Mouse (Mus musculus): ENCODE data around the gene Gm17268.

The Gm17268 gene

DNA sequence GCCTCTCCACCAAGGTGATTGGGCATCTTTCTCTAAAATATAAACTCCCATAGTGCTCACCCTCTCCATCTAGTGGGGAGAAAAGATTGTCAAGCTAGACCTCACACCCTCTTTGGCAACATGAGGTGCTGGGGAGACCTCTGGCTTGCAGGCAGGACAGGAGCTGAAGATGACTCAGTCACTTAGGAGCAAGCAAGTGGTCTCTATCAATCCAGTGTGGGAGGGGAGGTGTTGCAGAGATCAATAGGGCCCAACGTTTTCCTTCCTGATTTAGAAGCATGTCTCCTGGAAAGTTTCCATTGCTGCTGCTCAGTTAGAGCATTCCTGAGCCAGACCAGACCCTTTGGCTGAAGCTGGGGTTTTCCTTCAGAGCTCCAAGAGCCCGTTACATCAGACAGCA lies at the start of gene Gm17268:
Gene Gm17268, minus strand, starts transcription at position 28 of the 400 bp plus-strand sequence.
- peak; percentile 91 for DNase-seq

DNA sequence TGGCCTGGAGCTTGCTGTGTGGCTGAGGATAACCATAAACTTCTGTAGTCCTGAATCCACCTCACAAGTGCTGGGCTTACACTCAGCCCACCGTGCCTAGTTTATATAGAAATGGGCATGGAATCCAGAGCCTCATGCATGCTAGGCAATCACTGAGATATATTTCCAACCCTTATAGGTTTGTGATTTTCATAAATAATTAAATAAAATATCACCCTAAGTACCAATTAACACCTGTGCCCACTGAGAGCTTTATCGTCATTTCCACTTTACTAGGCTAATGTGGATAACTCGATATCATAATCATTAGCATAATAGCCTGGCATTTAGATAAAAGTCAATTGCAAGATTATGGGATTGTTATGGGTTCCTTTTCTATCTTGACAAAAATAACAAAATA lies 46.0 kb upstream of the Gm17268 start:
- no peak for DNase-seq

DNA sequence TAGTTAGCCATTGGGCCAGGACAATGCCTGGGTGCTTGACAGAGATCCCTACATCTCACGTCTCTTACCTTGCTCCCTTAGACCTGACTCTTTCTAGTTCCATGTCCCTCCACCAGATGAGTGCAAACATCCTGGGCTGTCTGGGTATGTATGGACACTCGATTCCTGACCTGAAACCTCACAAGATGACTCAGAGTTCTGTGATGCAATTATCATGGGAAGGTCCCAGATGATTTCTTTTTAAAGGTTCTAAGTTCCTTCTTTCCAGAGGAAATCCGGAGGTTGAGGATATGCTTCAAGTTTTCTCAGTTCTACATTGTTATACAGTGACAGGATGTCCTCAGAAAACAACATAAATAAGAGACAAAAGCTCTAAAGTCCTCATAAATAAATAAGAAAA lies 42.5 kb upstream of the Gm17268 start:
- peak; percentile 86 for DNase-seq

DNA sequence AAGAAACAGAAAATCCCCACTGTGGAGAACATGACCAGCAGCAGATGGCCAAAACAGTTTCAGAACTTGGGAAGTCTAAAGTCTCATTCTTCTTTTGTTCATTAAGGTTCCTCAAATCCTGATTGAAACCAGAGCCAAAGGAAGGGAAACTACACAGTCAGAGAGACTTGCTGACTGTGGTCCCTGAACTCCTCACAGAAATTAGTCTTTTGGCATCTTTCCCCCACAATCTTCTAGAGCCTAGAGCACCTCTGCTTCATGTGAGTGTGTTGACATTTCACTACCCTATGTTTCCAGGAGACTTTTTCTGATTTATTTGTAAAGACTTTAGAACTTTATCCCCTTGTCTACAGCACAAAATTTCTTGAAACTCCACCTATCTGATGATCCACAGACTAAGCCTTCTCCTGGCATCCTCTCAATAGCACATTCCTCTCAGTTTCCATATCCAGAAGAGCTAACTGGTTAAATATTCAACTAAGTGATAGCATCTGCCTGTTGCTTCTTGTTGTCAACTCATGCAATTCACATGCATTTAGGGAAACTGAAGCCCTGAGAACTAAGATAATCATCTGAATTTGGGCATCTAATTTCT lies 39.9 kb upstream of the Gm17268 start:
- peak; percentile 76 for DNase-seq

DNA sequence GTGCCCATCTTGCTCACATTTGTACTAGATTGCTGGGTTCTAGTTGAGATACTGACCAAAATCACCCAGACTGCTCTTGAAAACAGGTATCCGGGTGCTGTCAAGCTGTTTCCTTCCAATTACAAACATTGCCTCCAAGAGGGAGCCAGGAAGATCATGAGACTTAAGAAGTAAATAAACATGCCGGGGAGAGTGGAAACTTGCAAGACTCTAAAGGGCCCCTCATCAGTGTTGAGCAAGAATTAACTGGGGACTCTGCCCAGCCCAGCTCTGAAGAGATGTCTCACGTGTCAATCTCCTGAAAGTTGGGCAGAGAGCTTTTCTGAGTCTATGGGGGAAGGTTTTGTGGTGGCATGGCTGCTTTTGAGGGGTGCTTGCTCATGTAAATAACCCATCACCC lies 38.7 kb upstream of the Gm17268 start:
- peak; percentile 79 for DNase-seq

DNA sequence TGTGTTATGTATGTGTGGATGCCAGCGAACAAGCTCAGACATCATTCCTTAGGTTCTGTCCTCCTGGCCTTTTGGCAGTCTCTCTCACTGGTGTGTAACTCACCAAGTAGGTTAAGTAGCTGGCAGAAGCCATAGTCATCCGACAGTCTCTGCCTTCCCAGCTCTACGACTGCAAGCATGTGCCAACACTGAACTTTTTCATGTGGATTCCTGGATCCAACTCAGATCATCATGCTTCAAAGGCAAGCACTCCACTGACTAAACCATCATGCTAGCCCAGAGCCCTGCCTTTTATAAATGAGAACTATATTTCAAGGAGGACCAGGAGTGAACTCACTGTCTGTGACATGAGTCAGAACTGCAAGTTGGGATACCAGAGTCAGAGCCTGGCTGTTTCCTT lies 35.3 kb upstream of the Gm17268 start:
- peak; percentile 78 for DNase-seq

DNA sequence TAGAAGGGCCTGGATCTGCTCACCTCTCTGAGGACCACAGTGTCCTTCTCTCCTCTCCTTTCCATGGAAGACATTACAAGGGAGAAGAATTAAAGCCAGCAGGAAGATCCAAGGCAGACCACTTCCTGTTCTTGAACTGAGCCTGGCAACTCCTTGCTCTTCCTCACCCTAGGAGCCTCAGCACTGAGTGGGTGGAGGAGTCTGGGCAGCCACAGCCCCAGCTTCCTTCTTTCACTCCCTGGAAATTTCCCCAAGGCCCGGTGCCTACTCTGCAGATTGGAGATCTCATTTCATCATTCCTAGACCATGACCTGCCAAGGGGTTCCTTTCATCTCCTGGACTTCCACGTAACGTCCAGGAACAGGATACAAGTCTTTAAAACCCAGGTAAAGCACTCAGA lies 34.6 kb upstream of the Gm17268 start:
- peak; percentile 92 for DNase-seq

DNA sequence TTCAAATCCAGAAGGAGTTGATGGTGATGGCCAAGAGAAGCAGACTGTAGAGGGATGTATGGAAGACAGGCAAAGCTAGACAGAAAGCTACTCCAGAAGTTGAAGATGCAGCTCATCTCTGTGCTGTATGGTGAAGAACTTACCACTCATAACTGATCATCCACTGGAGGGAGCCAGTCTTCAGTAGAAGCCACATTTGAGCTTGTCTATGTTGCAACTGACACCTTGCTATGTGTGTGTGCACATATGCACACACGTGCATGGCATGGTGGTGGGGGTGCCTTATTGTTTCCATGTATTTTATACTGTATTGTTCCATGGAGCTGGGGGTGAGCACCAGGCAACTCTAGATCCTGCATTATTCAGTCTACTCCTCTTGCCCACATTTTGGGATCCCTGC lies 34.0 kb upstream of the Gm17268 start:
- DNase-seq: peak; percentile 85

DNA sequence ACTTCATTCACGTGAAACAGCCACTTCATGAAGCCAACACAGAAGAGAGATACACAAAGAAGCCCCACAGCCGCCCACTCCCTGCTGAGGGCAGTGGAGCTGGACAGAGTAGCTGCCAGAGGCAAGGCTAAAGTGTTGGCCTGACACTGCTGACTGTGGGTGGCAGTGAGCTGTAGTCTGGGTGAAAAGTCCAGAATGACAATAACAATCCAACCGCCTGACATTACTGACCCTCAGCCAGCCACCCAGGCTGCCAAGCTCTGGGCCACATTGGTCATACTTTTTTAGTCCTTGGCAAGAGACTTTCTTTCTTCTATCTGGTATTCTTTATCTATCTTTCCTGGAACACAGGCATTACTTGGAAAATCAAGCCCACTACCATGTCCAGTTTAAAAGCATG lies 32.7 kb upstream of the Gm17268 start:
- peak; percentile 94 for DNase-seq

DNA sequence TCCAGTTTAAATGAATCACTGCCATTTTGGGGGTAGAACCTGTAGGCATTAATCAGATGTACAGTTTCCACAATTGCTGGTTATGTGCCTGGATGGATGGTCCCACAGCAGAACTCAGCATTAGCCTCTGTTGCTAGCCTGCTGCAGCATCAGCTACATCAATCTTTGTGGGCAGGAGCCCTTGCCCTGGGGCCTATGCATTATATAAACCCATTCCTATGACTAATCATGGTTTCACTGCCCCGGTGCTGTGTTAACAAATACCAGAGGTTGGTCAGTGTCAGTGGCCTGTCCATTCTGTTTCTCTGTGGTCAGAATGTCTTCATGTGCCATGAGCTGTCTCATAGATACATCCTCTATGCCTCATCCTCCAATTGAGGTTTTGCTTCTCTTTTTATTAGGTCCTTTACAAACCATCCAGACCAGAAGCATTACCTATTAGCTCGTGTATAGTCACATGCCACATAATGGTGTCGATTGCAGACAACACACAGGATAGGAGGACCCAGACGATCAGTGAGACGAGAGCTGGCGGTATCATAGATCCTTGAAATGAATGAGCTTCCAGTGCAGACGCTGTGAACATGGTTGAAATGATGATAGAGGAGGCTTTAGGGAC lies 28.7 kb upstream of the Gm17268 start:
- peak; percentile 78 for DNase-seq

DNA sequence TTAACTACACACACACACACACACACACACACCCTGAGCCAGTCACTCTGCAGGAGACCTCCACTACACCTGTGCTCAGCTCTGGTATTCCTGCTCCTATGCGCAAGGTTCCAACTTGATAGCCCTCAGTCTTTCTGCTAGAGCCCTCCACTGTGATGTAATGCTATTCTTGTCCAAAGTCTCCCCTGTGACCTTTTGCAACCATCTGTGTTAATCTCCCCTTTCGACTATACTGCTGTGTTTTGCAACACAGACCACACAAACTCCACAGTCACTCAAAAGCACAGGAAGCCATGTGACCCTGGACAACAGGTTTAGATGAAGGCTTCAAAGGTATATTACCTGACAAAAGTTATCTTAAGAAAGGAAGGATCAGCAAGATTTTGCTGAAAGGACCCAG lies 25.1 kb upstream of the Gm17268 start:
- peak; percentile 93 for DNase-seq

DNA sequence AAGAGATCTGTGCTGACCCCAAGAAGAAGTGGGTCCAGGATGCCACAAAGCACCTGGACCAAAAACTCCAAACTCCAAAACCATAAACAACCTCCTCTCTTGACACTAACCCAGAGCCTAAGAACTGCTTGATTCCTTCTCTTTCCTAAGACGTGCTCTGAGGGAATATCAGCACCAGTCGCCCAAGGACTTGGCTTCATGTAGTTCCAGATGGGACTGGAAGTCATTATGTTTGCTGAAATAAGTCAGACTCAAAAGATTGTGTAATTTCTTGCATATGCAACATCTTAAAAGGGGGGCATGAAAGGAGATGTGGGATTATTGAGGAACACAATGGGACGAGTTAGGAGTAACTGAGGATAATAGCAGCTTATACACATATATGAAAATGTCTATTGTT lies 23.9 kb upstream of the Gm17268 start:
- peak; percentile 94 for DNase-seq

DNA sequence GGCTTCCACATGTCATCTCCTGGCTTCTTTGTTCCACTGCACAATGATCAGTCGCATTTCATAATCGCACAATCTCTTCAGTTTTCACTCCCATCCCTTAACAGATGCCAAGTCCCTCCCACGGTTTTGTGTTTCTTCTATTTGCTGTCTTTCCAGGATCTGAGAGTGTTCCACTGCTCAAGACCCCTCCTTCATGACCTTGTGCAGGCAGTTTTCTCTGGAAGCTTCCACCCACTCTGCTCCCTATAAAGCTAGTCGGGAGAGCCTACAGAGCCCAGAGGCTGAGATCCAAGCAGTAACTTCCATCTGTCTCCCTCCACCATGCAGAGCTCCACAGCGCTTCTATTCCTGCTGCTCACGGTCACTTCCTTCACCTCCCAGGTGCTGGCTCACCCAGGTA lies 19.3 kb upstream of the Gm17268 start, which contains the start of gene Ccl11:
Gene Ccl11, plus strand, starts transcription at position 178 of the 400 bp plus-strand sequence.
- DNase-seq: peak; percentile 92

DNA sequence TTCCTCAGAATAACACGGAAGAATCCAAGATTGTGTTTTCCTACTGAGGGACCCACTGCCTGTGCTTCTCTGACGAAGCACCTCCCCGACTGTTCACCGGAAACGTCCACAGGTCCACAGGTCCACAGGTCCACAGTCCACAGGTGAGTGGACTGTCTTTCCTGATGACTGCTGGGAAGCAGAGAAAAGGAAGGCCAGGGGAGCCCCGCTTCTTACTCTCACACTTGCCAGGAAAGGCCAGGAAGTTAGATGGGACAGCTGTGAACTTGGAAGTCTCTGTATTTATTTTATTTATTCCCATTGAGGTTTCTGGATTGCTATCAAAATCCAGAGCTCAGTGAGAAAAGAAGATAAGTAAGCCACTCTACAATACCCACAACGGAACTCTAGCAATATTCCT lies 15.5 kb upstream of the Gm17268 start:
- DNase-seq: peak; percentile 93

DNA sequence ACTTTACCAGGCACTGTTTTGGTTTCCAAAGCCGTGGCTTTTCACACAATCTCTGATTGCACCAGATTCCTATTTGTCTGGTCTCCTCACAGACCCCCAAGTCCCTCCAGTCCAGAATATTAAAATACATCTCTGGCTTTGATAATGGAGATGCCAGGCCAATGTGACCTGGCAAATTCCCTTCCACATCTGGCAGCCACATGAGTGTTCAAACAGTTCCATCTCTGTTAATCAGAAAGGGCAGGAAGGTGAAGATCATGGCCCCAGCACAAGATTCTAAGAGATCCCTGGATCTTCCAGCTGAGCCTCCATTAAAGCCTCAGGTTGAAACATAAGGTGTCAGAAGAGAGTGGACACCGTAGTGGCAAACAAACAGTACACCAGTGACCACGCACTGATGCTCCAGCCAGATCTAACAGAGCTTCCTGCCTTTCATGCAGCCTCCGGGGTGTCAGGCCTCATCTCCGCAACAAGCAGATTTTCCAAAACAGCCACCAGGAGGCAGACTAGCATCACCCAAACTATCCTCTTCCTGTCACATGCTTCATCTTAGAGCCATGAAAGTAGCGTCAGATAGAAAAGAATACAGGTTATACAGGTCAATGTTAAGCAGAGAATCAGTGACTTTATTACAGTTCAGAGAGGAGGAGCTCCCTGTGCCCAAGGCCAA lies 9.5 kb upstream of the Gm17268 start:
- peak; percentile 95 for DNase-seq

DNA sequence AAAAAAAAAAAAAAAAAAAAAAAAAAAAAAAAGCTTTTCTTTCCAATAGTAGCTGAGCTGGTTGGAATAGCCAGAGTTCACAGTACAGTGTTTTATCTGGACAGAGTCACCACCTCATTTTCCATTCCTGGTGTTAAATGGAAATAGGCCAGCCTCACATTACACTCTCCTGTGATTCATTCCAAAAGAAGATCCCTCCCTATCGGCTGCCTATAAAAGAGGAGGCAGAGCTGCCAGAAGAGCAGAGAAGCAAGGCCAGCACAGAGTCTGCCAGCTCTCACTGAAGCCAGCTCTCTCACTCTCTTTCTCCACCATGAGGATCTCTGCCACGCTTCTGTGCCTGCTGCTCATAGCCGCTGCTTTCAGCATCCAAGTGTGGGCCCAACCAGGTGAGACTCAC lies 7.1 kb upstream of the Gm17268 start, which contains the start of gene Ccl7:
Gene Ccl7, plus strand, starts transcription at position 242 of the 400 bp plus-strand sequence.
- peak; percentile 96 for DNase-seq

DNA sequence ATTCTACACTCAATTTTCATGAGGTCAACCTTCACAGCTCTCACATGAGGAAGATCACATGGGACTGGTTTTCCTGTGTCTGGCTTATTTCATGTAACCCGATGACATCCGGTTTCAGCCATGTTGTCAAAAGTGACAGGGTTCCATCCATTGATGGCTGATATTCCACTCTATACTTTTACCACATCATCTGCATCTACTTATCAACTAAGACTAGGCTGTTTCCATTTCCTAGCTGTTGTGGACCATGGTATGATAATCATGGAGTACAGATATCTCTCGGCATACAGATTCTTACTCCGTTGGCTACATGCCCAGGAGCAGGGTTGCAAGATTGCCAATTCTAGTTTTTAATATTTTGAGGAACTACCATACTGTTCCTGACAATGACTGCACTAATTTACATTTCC lies 3.3 kb upstream of the Gm17268 start:
- DNase-seq: no peak

DNA sequence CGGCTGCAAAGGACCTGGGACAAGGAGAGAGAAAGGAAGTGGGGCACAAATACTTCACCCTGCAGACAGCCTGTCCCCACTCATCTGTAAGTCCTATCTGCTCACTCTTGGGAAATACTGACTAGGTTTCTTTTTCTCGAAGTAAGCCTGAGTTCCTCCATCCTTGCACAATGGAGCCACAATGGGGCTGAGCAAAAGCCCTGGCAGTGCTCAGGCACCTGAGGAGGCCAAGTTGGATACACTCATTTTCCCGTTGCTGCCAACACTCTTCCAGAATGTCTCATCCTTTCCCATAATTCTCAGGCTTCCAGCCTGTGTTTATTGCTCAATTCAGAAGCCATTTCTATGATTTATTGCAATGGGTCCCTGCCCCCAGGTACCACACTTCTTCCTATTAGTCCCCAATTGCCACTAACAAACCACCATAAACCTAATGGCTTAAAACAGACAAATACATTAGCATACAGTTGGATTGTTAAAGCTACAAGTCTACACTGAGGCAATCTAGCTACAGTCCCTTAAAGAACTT lies 834 bp upstream of the Gm17268 start:
- peak; percentile 93 for DNase-seq

DNA sequence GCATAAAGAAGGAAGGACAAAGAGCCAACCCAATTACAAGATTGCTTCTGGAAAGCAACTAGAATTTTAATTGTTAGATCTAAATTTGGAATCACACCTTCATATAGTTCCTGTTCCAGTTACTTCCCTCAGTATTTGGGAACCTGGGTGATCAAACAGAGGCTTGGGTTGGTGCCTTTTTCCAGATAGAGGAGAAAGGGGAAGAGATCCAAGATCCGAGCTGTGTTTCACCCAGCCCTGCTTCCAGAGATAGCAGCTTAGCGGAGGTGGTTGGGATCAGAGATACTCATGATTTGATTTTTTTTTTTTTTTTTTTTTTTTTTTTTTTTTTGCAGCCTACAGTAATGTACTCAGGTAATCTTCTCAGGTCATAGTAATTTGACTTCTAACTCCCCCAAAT lies 2.5 kb downstream of the Gm17268 start:
- DNase-seq: no peak

DNA sequence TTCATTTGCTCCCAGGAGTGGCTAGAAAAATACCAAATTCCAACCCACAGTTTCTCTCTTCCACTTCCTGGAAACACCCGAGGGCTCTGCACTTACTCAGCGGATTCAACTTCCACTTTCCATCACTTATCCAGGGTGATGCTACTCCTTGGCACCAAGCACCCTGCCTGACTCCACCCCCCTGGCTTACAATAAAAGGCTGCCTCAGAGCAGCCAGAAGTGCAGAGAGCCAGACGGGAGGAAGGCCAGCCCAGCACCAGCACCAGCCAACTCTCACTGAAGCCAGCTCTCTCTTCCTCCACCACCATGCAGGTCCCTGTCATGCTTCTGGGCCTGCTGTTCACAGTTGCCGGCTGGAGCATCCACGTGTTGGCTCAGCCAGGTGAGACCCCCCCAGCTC lies 3.0 kb downstream of the Gm17268 start, which contains the start of gene Ccl2:
Gene Ccl2, plus strand, starts transcription at position 216 of the 400 bp plus-strand sequence.
- peak; percentile 99 for DNase-seq

DNA sequence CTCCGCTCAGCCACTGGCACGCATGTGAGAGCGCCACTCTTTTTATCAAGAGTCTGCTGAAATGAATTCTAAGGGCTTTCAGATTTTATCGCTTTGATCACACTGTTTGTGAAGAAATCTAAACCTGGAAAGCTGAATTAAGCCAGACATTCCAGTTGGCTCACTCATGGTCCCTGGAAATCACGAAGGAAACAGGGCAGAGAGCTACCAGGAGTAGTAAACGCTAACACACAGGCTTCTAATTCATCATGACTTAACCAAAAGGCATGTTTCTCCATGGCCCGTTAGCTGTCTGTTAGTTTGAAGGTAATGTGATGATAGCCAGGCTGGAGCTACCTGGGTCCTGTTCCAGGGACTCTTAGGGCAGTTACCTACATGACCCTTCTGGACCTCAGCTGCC lies 3.9 kb downstream of the Gm17268 start:
- no peak for DNase-seq

DNA sequence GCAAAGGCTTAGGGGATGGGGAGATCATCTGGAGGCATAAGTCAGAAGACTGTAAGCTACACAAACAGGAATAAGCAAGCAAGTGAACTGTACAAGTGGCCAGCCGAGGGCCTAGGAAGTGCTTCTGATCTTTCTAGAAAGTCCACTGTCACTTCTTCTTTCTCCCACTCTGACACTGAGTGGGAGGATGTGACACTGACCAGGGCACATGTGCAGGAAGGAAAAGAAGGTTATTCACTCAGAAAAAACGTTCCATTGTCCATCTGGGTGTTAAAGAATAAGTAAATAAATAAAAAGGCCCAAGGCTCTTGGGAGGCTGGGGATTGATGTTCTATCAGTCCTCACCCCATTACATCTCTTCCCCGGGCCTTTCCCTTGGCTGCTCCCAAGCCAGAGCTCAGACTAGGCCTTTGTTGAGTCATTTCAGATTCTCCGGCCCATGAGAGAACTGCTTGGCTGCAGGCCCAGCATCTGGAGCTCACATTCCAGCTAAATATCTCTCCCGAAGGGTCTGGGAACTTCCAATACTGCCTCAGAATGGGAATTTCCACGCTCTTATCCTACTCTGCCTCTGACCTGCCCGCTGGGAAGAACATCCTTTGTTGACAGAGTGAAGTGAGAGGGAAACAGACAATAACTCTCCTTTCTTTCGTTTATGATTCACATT lies 5.6 kb downstream of the Gm17268 start:
- DNase-seq: peak; percentile 99

DNA sequence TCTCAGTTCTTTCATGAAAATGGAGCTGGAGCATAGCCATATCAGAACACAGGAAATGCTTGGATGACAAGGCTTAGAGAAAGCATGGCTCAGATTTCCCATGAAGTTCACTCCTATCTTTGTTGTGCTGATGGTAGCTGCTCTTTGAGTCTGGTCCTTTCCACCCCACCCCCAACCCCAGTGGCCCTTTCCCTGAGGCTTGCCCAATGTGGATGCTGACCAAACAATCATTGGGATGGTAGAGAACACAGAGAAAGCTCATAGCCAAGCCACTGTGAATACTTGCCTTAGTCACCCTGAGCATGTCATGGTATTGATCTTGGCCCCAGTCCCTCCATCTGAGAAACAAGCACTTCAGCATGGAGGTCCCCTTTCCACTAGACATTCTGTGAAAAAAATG lies 6.2 kb downstream of the Gm17268 start:
- peak; percentile 93 for DNase-seq

Measured in heart, adult 11 months (tissue).